Mouse (Mus musculus): ENCODE measurements at regions not wholly inside any gene's neighbourhood (a gene's known extent, or its start where the extent isn't known, plus 50 kb on each side); places are given as distances from the start of the nearest gene placed in this dataset.

GRCm38 (mm10) chr4:39926021-39926591 is 216.8 kb upstream of the Aco1 start:
- no peak overlapping the region for H3K27ac ChIP-seq (ENCODE audit: low read depth, low read length)
- no peak overlapping the region for H3K9ac ChIP-seq (replicated peaks; ENCODE audit: low read depth, low read length)
- no peak overlapping the region for H3K4me3 ChIP-seq (ENCODE audit: low read depth, low read length)
- WGBS, result 66% methylated on average over 3 of the region's 3 CpGs
- no peak overlapping the region for H3K4me2 ChIP-seq (ENCODE audit: low read depth, low read length)
- no peaks in the 10 kb centered on the region for H3K9me3 ChIP-seq (ENCODE audit: control insufficient read depth, low read length)
- no peaks in the 10 kb centered on the region for H3K27me3 ChIP-seq (ENCODE audit: control insufficient read depth, insufficient read depth, low read length)
- peak; percentile 54; the same call in 1 of the 2 replicates for ATAC-seq (ENCODE audit: low read depth)
- no peaks in the 10 kb centered on the region for H3K4me1 ChIP-seq (ENCODE audit: control insufficient read depth, insufficient read depth, low read length)
- H3K36me3 ChIP-seq (ENCODE audit: control insufficient read depth, insufficient read depth, low read length), result no peaks in the 10 kb centered on the region

GRCm38 (mm10) chr4:39926594-39926993 is 216.3 kb upstream of the Aco1 start:
- Histone ChIP-seq H3K4me2 (ENCODE audit: low read depth, low read length) (no peak overlapping the region), H3K9ac (replicated peaks; ENCODE audit: low read depth, low read length) (no peak overlapping the region), H3K27ac (ENCODE audit: low read depth, low read length) (no peak overlapping the region), H3K4me1 (ENCODE audit: control insufficient read depth, insufficient read depth, low read length) (no peaks in the 10 kb centered on the region), H3K9me3 (ENCODE audit: control insufficient read depth, low read length) (no peaks in the 10 kb centered on the region), H3K4me3 (ENCODE audit: low read depth, low read length) (no peak overlapping the region), H3K27me3 (ENCODE audit: control insufficient read depth, insufficient read depth, low read length) (no peaks in the 10 kb centered on the region), H3K36me3 (ENCODE audit: control insufficient read depth, insufficient read depth, low read length) (no peaks in the 10 kb centered on the region)
- WGBS, result 89% methylated on average over 7 of the region's 7 CpGs
- ATAC-seq (ENCODE audit: low read depth), result no peak

- H3K27ac ChIP-seq (ENCODE audit: low read depth, low read length), result no peak overlapping the region
- no peaks in the 10 kb centered on the region for H3K9me3 ChIP-seq (ENCODE audit: control insufficient read depth, low read length)
- H3K4me1 ChIP-seq (ENCODE audit: control insufficient read depth, insufficient read depth, low read length), result no peaks in the 10 kb centered on the region
- H3K4me2 ChIP-seq (ENCODE audit: low read depth, low read length), result no peak overlapping the region
- WGBS, result 73% methylated on average over 2 of the region's 2 CpGs
- no peaks in the 10 kb centered on the region for H3K27me3 ChIP-seq (ENCODE audit: control insufficient read depth, insufficient read depth, low read length)
- H3K4me3 ChIP-seq (ENCODE audit: low read depth, low read length), result no peak overlapping the region
- H3K36me3 ChIP-seq (ENCODE audit: control insufficient read depth, insufficient read depth, low read length), result no peaks in the 10 kb centered on the region
- H3K9ac ChIP-seq (replicated peaks; ENCODE audit: low read depth, low read length), result no peak overlapping the region
- no peak for ATAC-seq (ENCODE audit: low read depth)
These were observed 214.4 kb upstream of the Aco1 start for GRCm38 (mm10) chr4:39928491-39928890.

- H3K4me3 ChIP-seq (ENCODE audit: low read depth, low read length), result no peak overlapping the region
- H3K36me3 ChIP-seq (ENCODE audit: control insufficient read depth, insufficient read depth, low read length), result no peaks in the 10 kb centered on the region
- no peaks in the 10 kb centered on the region for H3K9me3 ChIP-seq (ENCODE audit: control insufficient read depth, low read length)
- no peaks in the 10 kb centered on the region for H3K27me3 ChIP-seq (ENCODE audit: control insufficient read depth, insufficient read depth, low read length)
- no peak overlapping the region for H3K27ac ChIP-seq (ENCODE audit: low read depth, low read length)
- ATAC-seq (ENCODE audit: low read depth), result no peak
- H3K9ac ChIP-seq (replicated peaks; ENCODE audit: low read depth, low read length), result no peak overlapping the region
- no peak overlapping the region for H3K4me2 ChIP-seq (ENCODE audit: low read depth, low read length)
- no peaks in the 10 kb centered on the region for H3K4me1 ChIP-seq (ENCODE audit: control insufficient read depth, insufficient read depth, low read length)
- 84% methylated on average over 12 of the region's 12 CpGs for WGBS
These were observed 208.7 kb upstream of the Aco1 start for GRCm38 (mm10) chr4:39934025-39934708.

- no peak overlapping the region for H3K4me3 ChIP-seq (ENCODE audit: low read depth, low read length)
- H3K27ac ChIP-seq (ENCODE audit: low read depth, low read length), result no peak overlapping the region
- H3K4me1 ChIP-seq (ENCODE audit: control insufficient read depth, insufficient read depth, low read length), result no peaks in the 10 kb centered on the region
- no peak overlapping the region for H3K9ac ChIP-seq (replicated peaks; ENCODE audit: low read depth, low read length)
- H3K36me3 ChIP-seq (ENCODE audit: control insufficient read depth, insufficient read depth, low read length), result no peaks in the 10 kb centered on the region
- H3K4me2 ChIP-seq (ENCODE audit: low read depth, low read length), result no peak overlapping the region
- 86% methylated on average over 3 of the region's 3 CpGs for WGBS
- no peaks in the 10 kb centered on the region for H3K27me3 ChIP-seq (ENCODE audit: control insufficient read depth, insufficient read depth, low read length)
- H3K9me3 ChIP-seq (ENCODE audit: control insufficient read depth, low read length), result no peaks in the 10 kb centered on the region
- ATAC-seq (ENCODE audit: low read depth), result no peak
These were observed 184.2 kb upstream of the Aco1 start for GRCm38 (mm10) chr4:39958687-39959086.

- 88% methylated on average over 3 of the region's 3 CpGs for WGBS
- Histone ChIP-seq H3K27ac (ENCODE audit: low read depth, low read length) (no peak overlapping the region), H3K27me3 (ENCODE audit: control insufficient read depth, insufficient read depth, low read length) (no peaks in the 10 kb centered on the region), H3K4me3 (ENCODE audit: low read depth, low read length) (no peak overlapping the region), H3K36me3 (ENCODE audit: control insufficient read depth, insufficient read depth, low read length) (no peaks in the 10 kb centered on the region), H3K9me3 (ENCODE audit: control insufficient read depth, low read length) (no peaks in the 10 kb centered on the region), H3K4me1 (ENCODE audit: control insufficient read depth, insufficient read depth, low read length) (no peaks in the 10 kb centered on the region), H3K9ac (replicated peaks; ENCODE audit: low read depth, low read length) (no peak overlapping the region), H3K4me2 (ENCODE audit: low read depth, low read length) (no peak overlapping the region)
- ATAC-seq (ENCODE audit: low read depth), result no peak
These were observed 174.9 kb upstream of the Aco1 start for GRCm38 (mm10) chr4:39967938-39968337.

- H3K27me3 ChIP-seq (ENCODE audit: control insufficient read depth, insufficient read depth, low read length), result no peaks in the 10 kb centered on the region
- ATAC-seq (ENCODE audit: low read depth), result no peak
- no peak overlapping the region for H3K4me3 ChIP-seq (ENCODE audit: low read depth, low read length)
- no peaks in the 10 kb centered on the region for H3K9me3 ChIP-seq (ENCODE audit: control insufficient read depth, low read length)
- no peak overlapping the region for H3K4me2 ChIP-seq (ENCODE audit: low read depth, low read length)
- WGBS, result 73% methylated on average over 6 of the region's 6 CpGs
- no peak overlapping the region for H3K27ac ChIP-seq (ENCODE audit: low read depth, low read length)
- H3K36me3 ChIP-seq (ENCODE audit: control insufficient read depth, insufficient read depth, low read length), result no peaks in the 10 kb centered on the region
- H3K4me1 ChIP-seq (ENCODE audit: control insufficient read depth, insufficient read depth, low read length), result no peaks in the 10 kb centered on the region
- no peak overlapping the region for H3K9ac ChIP-seq (replicated peaks; ENCODE audit: low read depth, low read length)
These were observed 151.5 kb upstream of the Aco1 start for GRCm38 (mm10) chr4:39991358-39991757.

GRCm38 (mm10) chr4:39991851-39992250 is 151.0 kb upstream of the Aco1 start:
- no peak for ATAC-seq (ENCODE audit: low read depth)
- WGBS, result 96% methylated on average over 2 of the region's 2 CpGs
- H3K4me1 ChIP-seq (ENCODE audit: control insufficient read depth, insufficient read depth, low read length), result no peaks in the 10 kb centered on the region
- no peak overlapping the region for H3K27ac ChIP-seq (ENCODE audit: low read depth, low read length)
- no peaks in the 10 kb centered on the region for H3K9me3 ChIP-seq (ENCODE audit: control insufficient read depth, low read length)
- H3K4me3 ChIP-seq (ENCODE audit: low read depth, low read length), result no peak overlapping the region
- no peak overlapping the region for H3K4me2 ChIP-seq (ENCODE audit: low read depth, low read length)
- no peak overlapping the region for H3K9ac ChIP-seq (replicated peaks; ENCODE audit: low read depth, low read length)
- H3K36me3 ChIP-seq (ENCODE audit: control insufficient read depth, insufficient read depth, low read length), result no peaks in the 10 kb centered on the region
- H3K27me3 ChIP-seq (ENCODE audit: control insufficient read depth, insufficient read depth, low read length), result no peaks in the 10 kb centered on the region

GRCm38 (mm10) chr4:39998771-39999422 is 144.0 kb upstream of the Aco1 start:
- no peaks in the 10 kb centered on the region for H3K4me1 ChIP-seq (ENCODE audit: control insufficient read depth, insufficient read depth, low read length)
- ATAC-seq (ENCODE audit: low read depth), result no peak
- H3K27me3 ChIP-seq (ENCODE audit: control insufficient read depth, insufficient read depth, low read length), result no peaks in the 10 kb centered on the region
- H3K9me3 ChIP-seq (ENCODE audit: control insufficient read depth, low read length), result no peaks in the 10 kb centered on the region
- 77% methylated on average over 5 of the region's 5 CpGs for WGBS
- H3K4me3 ChIP-seq (ENCODE audit: low read depth, low read length), result no peak overlapping the region
- H3K36me3 ChIP-seq (ENCODE audit: control insufficient read depth, insufficient read depth, low read length), result no peaks in the 10 kb centered on the region
- no peak overlapping the region for H3K9ac ChIP-seq (replicated peaks; ENCODE audit: low read depth, low read length)
- H3K27ac ChIP-seq (ENCODE audit: low read depth, low read length), result no peak overlapping the region
- no peak overlapping the region for H3K4me2 ChIP-seq (ENCODE audit: low read depth, low read length)
